Mouse (Mus musculus) stomach, postnatal 0 days (tissue): ENCODE measurements around the gene Ggnbp2.

Experiments used
- CTCF ChIP-seq: IDR thresholded peaks from 2 replicates; pipeline ENCODE4 v1.5.1; 2016; ENCODE audit warnings: antibody characterized with exemption, low read depth, mild to moderate bottlenecking, moderate library complexity
- EP300 ChIP-seq: optimal IDR thresholded peaks from 2 replicates; pipeline ENCODE3; 2016; ENCODE audit warnings: antibody characterized with exemption

GRCm38 (mm10) chr11:84907081-84907480 lies 36.5 kb upstream of the Ggnbp2 start:
- TF ChIP-seq EP300 (no peak), CTCF (no peak)
